Mouse (Mus musculus) thymus, postnatal 0 days (tissue): ENCODE results near the gene Rasgrf2. TPM values are rescaled to one million over a fixed set of nuclear protein-coding genes. Genes with fewer than 3 reads are reported as not detected.
A peak's percentile ranks its signal among the peaks of the same experiment; 100 is the strongest.

Source experiments
- DNase-seq: peaks from one replicate; pipeline ENCODE4 v3.0.0-alpha.2; 2015; ENCODE audit warnings: low spot score
- polyA plus RNA-seq: library from polyadenylated mRNA; unstranded; fragments of >200 nt; fragmentation: Nextera tagmentation; extraction: Ambion mirVana; gene quantifications from 2 replicates; pipeline ENCODE4 v1.2.1, GENCODE M21; 2015

Gene Rasgrf2
- polyA plus RNA-seq, 1 experiment from 2014 or later, result 2.2 TPM

GRCm38 (mm10) chr13:91884714-91885386 is 246.6 kb downstream of the Rasgrf2 start:
- no peak for DNase-seq

DNA sequence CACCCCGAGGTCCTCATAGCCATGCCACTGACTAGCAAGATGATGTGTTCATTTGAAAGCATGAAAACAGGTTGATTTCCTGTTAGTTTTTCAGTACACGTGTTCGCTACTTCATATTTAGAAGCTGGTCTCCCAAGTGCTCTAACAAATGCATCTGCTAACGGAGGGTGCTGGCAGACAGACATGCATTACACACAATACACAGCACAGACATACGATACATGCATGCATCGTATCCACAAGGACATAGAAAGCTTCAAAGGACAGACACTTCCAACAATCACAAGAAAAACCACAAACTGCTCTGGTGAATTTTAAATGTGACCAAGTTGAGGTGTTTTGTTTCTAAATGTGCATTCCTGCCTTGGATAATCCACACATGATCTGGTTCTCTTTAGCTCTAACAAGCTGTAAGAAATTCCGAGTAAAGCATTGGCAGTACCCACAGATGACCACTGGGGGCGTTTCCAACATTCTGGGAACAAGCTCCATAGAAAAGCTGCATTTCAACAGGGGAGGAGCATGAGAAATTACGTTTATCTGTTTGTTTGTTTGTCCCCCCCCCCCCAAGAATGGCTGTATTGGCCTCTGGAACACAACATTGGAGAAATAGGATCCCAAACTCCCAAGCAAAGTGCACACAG is 249.5 kb downstream of the Rasgrf2 start:
- DNase-seq, result peak; percentile 46

- DNase-seq, result no peak
Measured at GRCm38 (mm10) chr13:91880256-91880655, 251.2 kb downstream of the Rasgrf2 start.

GRCm38 (mm10) chr13:91877996-91878395 is 253.5 kb downstream of the Rasgrf2 start:
- no peak for DNase-seq

DNA sequence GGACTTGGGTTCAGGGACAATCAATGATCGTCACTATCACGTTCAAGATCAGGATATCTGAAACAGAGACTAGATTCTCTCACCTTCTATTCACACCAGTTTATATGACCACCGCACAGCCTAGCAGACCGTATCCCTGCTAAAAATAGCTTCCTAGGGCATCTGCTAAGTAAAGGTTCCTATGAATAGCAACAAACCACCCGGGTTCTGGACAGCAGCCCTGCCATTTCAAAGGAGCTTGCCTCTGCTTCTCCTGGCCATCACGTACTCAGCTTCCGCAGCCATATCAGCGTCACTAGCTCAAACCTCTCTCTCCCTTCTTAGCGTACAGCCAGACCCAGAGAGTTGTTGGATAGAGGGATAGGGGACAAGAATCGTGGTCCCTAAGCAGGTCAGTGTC is 254.1 kb downstream of the Rasgrf2 start:
- DNase-seq, result no peak

DNA sequence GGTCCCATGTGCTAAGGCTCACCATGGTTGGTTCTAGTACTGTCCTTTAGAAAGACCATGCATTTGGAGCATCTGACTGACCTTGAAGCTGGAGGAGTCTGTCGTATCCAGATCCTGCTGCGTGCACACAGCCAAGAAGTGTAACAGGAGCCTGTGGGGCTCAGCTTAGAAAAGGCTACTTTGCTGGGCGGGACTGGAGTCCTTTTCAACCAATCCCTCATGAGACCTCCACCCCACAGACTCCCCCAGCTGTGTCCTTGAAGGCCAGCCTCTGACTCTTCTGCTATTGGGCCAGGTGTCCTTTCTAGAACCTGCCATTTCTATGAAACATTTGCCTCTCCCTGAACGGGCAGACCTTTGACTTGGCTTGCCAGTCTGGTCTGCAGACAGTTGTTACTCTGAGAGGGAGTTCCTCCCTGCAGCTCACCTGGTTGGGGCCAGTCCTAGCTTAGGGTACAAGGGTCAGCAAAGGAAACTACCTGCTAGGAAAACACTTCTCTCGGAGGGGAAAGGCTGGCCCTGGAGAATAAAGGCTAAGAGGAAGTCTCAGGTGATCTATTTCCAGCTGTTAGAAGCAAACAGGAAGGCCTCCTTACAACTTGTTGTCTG is 254.6 kb downstream of the Rasgrf2 start, which contains the start of gene Ckmt2:
TSS of gene Ckmt2 (minus strand) at position 145 of the 609 bp plus-strand sequence.
- DNase-seq, result no peak

DNA sequence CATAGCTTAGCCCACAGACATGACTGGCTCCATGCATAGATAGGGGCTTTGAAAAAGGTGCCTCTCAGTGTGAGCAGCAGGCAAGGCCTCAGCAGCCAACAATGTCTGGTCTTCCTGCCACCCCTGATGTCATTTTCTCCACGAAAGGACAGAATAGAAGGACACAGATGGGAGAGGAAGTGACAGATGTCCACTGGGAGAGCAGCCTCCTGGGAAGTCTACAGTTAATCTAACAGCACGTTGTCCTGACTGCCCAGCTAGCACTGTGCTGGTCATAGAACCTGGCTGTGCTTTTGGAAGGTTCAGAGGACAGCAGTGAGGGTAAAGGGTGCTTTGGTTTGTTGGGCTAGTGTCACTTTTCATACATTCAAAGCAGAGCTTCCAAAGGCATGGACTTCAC is 255.9 kb downstream of the Rasgrf2 start:
- DNase-seq, result no peak

DNA sequence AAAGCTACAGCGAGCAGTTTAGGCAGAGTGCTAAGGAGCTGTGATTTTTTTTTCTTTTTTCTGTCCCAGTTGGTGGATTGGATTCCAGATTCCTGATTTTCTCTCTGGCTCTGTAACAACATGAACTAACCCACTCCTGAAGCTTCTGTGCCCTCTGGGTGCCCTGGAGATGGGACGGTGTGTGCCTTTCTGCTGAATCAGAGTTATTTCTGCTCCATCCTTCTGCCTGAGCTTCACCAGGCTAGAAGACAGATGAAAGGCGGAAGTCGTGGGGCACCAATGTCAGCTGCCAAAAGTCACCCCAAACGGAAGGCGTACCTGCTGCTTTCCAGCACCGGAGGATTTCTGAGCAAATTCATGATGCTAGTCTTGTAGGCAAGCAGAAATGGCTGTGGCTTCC is 256.9 kb downstream of the Rasgrf2 start:
- DNase-seq, result no peak

- no peak for DNase-seq
Measured at GRCm38 (mm10) chr13:91873734-91874329, 257.6 kb downstream of the Rasgrf2 start.

DNA sequence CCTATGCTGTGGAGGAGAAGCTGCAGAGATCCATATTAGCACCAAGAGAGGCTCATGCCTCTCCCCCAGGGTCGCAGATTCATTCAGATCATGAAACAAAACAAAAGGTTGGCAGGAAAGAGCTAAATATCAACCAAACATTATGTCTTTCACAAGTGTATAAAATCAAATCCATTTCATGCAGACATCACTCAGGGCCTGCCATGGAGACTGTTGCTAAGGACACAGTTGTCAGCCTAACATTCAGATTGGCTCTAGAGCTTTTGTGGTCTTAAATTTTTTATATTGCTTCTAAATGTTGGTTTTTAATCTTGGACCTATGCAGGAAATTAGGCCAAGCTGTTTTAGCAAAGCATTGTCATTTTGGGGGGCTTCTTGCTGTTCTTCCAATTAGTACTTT is 262.9 kb downstream of the Rasgrf2 start:
- no peak for DNase-seq

DNA sequence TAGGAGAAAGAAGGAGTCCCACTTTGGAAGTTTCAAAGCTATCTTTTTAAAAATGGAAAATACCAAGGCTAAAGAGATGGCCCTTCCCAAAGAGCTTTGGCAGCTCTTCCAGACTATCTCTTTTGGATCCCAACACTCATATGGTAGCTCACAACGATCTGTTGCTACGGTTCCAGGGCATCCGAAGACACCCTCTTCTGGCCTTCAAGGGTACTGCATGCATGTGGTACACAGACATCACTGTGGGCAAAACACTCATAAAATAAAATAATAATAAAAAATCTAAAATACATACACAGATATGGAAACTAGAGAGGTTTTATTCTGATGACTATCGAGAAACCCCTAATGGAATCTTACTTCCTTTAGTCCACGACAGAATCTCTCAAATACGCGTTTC is 272.6 kb downstream of the Rasgrf2 start:
- peak; percentile 10 for DNase-seq

- DNase-seq, result no peak
Measured at GRCm38 (mm10) chr13:91857427-91857826, 274.0 kb downstream of the Rasgrf2 start.

GRCm38 (mm10) chr13:91854412-91854811 is 277.0 kb downstream of the Rasgrf2 start:
- DNase-seq, result no peak

Other genes starting within 250 kb of the Rasgrf2 start
- 0.45 and 1.3 TPM in 2 replicates for gene Gm20379, start 174.3 kb upstream of the Rasgrf2 start, polyA plus RNA-seq
- gene Dhfr, start 223.1 kb upstream of the Rasgrf2 start, polyA plus RNA-seq, result 15.9 and 16.4 TPM in 2 replicates
- 28.1 and 29.1 TPM in 2 replicates for gene Msh3, start 223.3 kb upstream of the Rasgrf2 start, polyA plus RNA-seq